Mouse (Mus musculus): ENCODE measurements around the gene Ciapin1.

- TF ChIP-seq CTCF (IDR thresholded peaks at IDR 0.05; ENCODE audit: extremely low read depth, insufficient read depth, insufficient read length, insufficient replicate concordance), result no peak
- TF ChIP-seq POLR2A (IDR thresholded peaks at IDR 0.05; ENCODE audit: low read depth, low read length), result no peak
Measured at GRCm38 (mm10) chr8:94870474-94871107, 32.4 kb upstream of the Ciapin1 start.
